Mouse (Mus musculus) intestine, embryonic 15.5 days (tissue): ENCODE data around the gene Gm30302. TPM values are rescaled to one million over a fixed set of nuclear protein-coding genes. Genes with fewer than 3 reads are reported as not detected.

Experiments
- ATAC-seq: fragments of 200-750 bp; cut with Nextera tagmentation; 2 replicates; pipeline ENCODE4 v1.8.0; 2017; ENCODE audit warnings: moderate TSS enrichment, moderate library complexity
- H3K27ac ChIP-seq: fragments of 300-500 bp; sonication (generic); 2 replicates; pipeline ENCODE4 v1.5.1; 2015; ENCODE audit warnings: mild to moderate bottlenecking, inconsistent platforms
- H3K27me3 ChIP-seq: fragments of 300-500 bp; sonication (generic); replicated peaks from 2 replicates; pipeline ENCODE4 v1.6.1; 2015; ENCODE audit warnings: inconsistent platforms
- H3K36me3 ChIP-seq: fragments of 300-500 bp; sonication (generic); 2 replicates; pipeline ENCODE4 v1.6.1; 2015; ENCODE audit warnings: inconsistent platforms
- H3K4me1 ChIP-seq: fragments of 300-500 bp; sonication (generic); replicated peaks from 2 replicates; pipeline ENCODE4 v1.6.1; 2015; ENCODE audit warnings: inconsistent platforms
- H3K4me2 ChIP-seq: fragments of 300-500 bp; sonication (generic); replicated peaks from 2 replicates; pipeline ENCODE4 v1.6.1; 2015; ENCODE audit warnings: mild to moderate bottlenecking, inconsistent platforms
- H3K4me3 ChIP-seq: fragments of 300-500 bp; sonication (generic); replicated peaks from 2 replicates; pipeline ENCODE4 v1.5.1; 2015; ENCODE audit warnings: inconsistent platforms
- H3K9ac ChIP-seq: fragments of 300-500 bp; sonication (generic); 2 replicates; pipeline ENCODE4 v1.6.1; 2015; ENCODE audit warnings: inconsistent platforms
- H3K9me3 ChIP-seq: fragments of 300-500 bp; sonication (generic); 2 replicates; pipeline ENCODE4 v1.6.1; 2016; ENCODE audit warnings: inconsistent platforms
- WGBS: fragments of 180-500 bp; shearing (Covaris S2); methylation state at CpG from one replicate; pipeline ENCODE4 v1.1.7; 2015; 5-methylcytosine and 5-hydroxymethylcytosine counted together
- polyA plus RNA-seq: library from polyadenylated mRNA; unstranded; fragments of >200 nt; fragmentation: Nextera tagmentation; extraction: Ambion mirVana; gene quantifications from 2 replicates; pipeline ENCODE4 v1.2.1, GENCODE M21; 2015

Gm30302 gene
- not detected in 2 replicates for polyA plus RNA-seq

GRCm38 (mm10) chr13:49798901-49799300 is at the start of gene Gm30302:
Gene Gm30302, minus strand, starts transcription at chr13:49799001.
- no peaks in the 10 kb centered on the region for H3K9me3 ChIP-seq
- no peak for ATAC-seq
- no peak within 1 kb of the TSS for H3K4me3 ChIP-seq
- H3K4me1 ChIP-seq, result no peaks in the 10 kb centered on the region
- H3K9ac ChIP-seq, result no peak within 1 kb of the TSS
- no peaks in the 10 kb centered on the region for H3K27me3 ChIP-seq
- no peaks in the 10 kb centered on the region for H3K36me3 ChIP-seq
- no peak within 1 kb of the TSS for H3K4me2 ChIP-seq
- 79% methylated on average over 1 of the region's 1 CpGs for WGBS
- no peak within 1 kb of the TSS for H3K27ac ChIP-seq

GRCm38 (mm10) chr13:49846751-49847150 is 48.0 kb upstream of the Gm30302 start:
- WGBS, result 45% methylated on average over 3 of the region's 3 CpGs
- Histone ChIP-seq H3K27ac (no peak overlapping the region), H3K27me3 (no peaks in the 10 kb centered on the region), H3K9me3 (no peaks in the 10 kb centered on the region), H3K4me1 (no peaks in the 10 kb centered on the region), H3K36me3 (no peaks in the 10 kb centered on the region), H3K4me2 (no peak overlapping the region), H3K4me3 (no peak overlapping the region), H3K9ac (no peak overlapping the region)
- ATAC-seq, result peak; percentile 53; the same call in 1 of the 2 replicates

- no peak overlapping the region for H3K4me2 ChIP-seq
- H3K4me3 ChIP-seq, result no peak overlapping the region
- 76% methylated on average over 3 of the region's 3 CpGs for WGBS
- H3K9me3 ChIP-seq, result no peaks in the 10 kb centered on the region
- H3K27me3 ChIP-seq, result no peaks in the 10 kb centered on the region
- no peaks in the 10 kb centered on the region for H3K4me1 ChIP-seq
- no peak overlapping the region for H3K9ac ChIP-seq
- H3K27ac ChIP-seq, result no peak overlapping the region
- no peaks in the 10 kb centered on the region for H3K36me3 ChIP-seq
- no peak for ATAC-seq
Observed at GRCm38 (mm10) chr13:49846141-49846540, 47.3 kb upstream of the Gm30302 start.

- no peak for ATAC-seq
- Histone ChIP-seq H3K4me2 (no peak overlapping the region), H3K4me3 (no peak overlapping the region), H3K27ac (no peak overlapping the region), H3K36me3 (no peaks in the 10 kb centered on the region), H3K9me3 (no peaks in the 10 kb centered on the region), H3K9ac (no peak overlapping the region), H3K4me1 (no peaks in the 10 kb centered on the region), H3K27me3 (no peaks in the 10 kb centered on the region)
- 92% methylated on average over 3 of the region's 3 CpGs for WGBS
Observed at GRCm38 (mm10) chr13:49845663-49846062, 46.9 kb upstream of the Gm30302 start.

GRCm38 (mm10) chr13:49844071-49844470 is 45.3 kb upstream of the Gm30302 start:
- Histone ChIP-seq H3K4me1 (no peaks in the 10 kb centered on the region), H3K4me2 (no peak overlapping the region), H3K9me3 (no peaks in the 10 kb centered on the region), H3K36me3 (no peaks in the 10 kb centered on the region), H3K27me3 (no peaks in the 10 kb centered on the region), H3K4me3 (no peak overlapping the region), H3K27ac (no peak overlapping the region), H3K9ac (no peak overlapping the region)
- no peak for ATAC-seq
- 83% methylated on average over 5 of the region's 5 CpGs for WGBS

- no peaks in the 10 kb centered on the region for H3K9me3 ChIP-seq
- H3K9ac ChIP-seq, result no peak overlapping the region
- ATAC-seq, result no peak
- H3K4me2 ChIP-seq, result no peak overlapping the region
- H3K4me3 ChIP-seq, result no peak overlapping the region
- H3K27me3 ChIP-seq, result no peaks in the 10 kb centered on the region
- no peak overlapping the region for H3K27ac ChIP-seq
- H3K36me3 ChIP-seq, result no peaks in the 10 kb centered on the region
- H3K4me1 ChIP-seq, result no peaks in the 10 kb centered on the region
Observed at GRCm38 (mm10) chr13:49841186-49841585, 42.4 kb upstream of the Gm30302 start.

- H3K36me3 ChIP-seq, result no peaks in the 10 kb centered on the region
- H3K4me3 ChIP-seq, result no peak overlapping the region
- H3K4me2 ChIP-seq, result no peak overlapping the region
- no peak overlapping the region for H3K27ac ChIP-seq
- no peaks in the 10 kb centered on the region for H3K4me1 ChIP-seq
- H3K27me3 ChIP-seq, result no peaks in the 10 kb centered on the region
- no peak overlapping the region for H3K9ac ChIP-seq
- WGBS, result 76% methylated on average over 3 of the region's 3 CpGs
- ATAC-seq, result no peak
- H3K9me3 ChIP-seq, result no peaks in the 10 kb centered on the region
Observed at GRCm38 (mm10) chr13:49830355-49830754, 31.6 kb upstream of the Gm30302 start.

- no peak for ATAC-seq
- no peaks in the 10 kb centered on the region for H3K4me1 ChIP-seq
- no peaks in the 10 kb centered on the region for H3K27me3 ChIP-seq
- H3K27ac ChIP-seq, result no peak overlapping the region
- H3K9ac ChIP-seq, result no peak overlapping the region
- H3K4me3 ChIP-seq, result no peak overlapping the region
- no peak overlapping the region for H3K4me2 ChIP-seq
- no peaks in the 10 kb centered on the region for H3K9me3 ChIP-seq
- H3K36me3 ChIP-seq, result no peaks in the 10 kb centered on the region
- WGBS, result 88% methylated on average over 4 of the region's 4 CpGs
Observed at GRCm38 (mm10) chr13:49825300-49825699, 26.5 kb upstream of the Gm30302 start.

GRCm38 (mm10) chr13:49814958-49815357 is 16.2 kb upstream of the Gm30302 start:
- no peak for ATAC-seq
- Histone ChIP-seq H3K36me3 (no peaks in the 10 kb centered on the region), H3K4me2 (no peak overlapping the region), H3K4me1 (no peaks in the 10 kb centered on the region), H3K27me3 (no peaks in the 10 kb centered on the region), H3K4me3 (no peak overlapping the region), H3K9me3 (no peaks in the 10 kb centered on the region), H3K9ac (no peak overlapping the region), H3K27ac (no peak overlapping the region)
- 84% methylated on average over 3 of the region's 3 CpGs for WGBS

GRCm38 (mm10) chr13:49814420-49814819 is 15.6 kb upstream of the Gm30302 start:
- no peak overlapping the region for H3K27ac ChIP-seq
- WGBS, result 84% methylated on average over 4 of the region's 4 CpGs
- no peaks in the 10 kb centered on the region for H3K4me1 ChIP-seq
- no peak overlapping the region for H3K4me2 ChIP-seq
- H3K27me3 ChIP-seq, result no peaks in the 10 kb centered on the region
- H3K36me3 ChIP-seq, result no peaks in the 10 kb centered on the region
- H3K9me3 ChIP-seq, result no peaks in the 10 kb centered on the region
- no peak overlapping the region for H3K4me3 ChIP-seq
- H3K9ac ChIP-seq, result no peak overlapping the region
- ATAC-seq, result no peak

GRCm38 (mm10) chr13:49807146-49807545 is 8.3 kb upstream of the Gm30302 start:
- no peaks in the 10 kb centered on the region for H3K4me1 ChIP-seq
- H3K36me3 ChIP-seq, result no peaks in the 10 kb centered on the region
- no peaks in the 10 kb centered on the region for H3K9me3 ChIP-seq
- no peak overlapping the region for H3K4me2 ChIP-seq
- H3K4me3 ChIP-seq, result no peak overlapping the region
- H3K27me3 ChIP-seq, result no peaks in the 10 kb centered on the region
- no peak overlapping the region for H3K27ac ChIP-seq
- ATAC-seq, result no peak
- 77% methylated on average over 1 of the region's 1 CpGs for WGBS
- no peak overlapping the region for H3K9ac ChIP-seq

GRCm38 (mm10) chr13:49788563-49789393 is 10.0 kb downstream of the Gm30302 start:
- no peak overlapping the region for H3K9ac ChIP-seq
- H3K36me3 ChIP-seq, result no peaks in the 10 kb centered on the region
- H3K4me2 ChIP-seq, result no peak overlapping the region
- WGBS, result 45% methylated on average over 5 of the region's 5 CpGs
- no peak for ATAC-seq
- H3K4me1 ChIP-seq, result no peaks in the 10 kb centered on the region
- H3K4me3 ChIP-seq, result no peak overlapping the region
- H3K27me3 ChIP-seq, result no peaks in the 10 kb centered on the region
- H3K27ac ChIP-seq, result no peak overlapping the region
- no peaks in the 10 kb centered on the region for H3K9me3 ChIP-seq

GRCm38 (mm10) chr13:49783899-49784298 is 14.9 kb downstream of the Gm30302 start:
- Histone ChIP-seq H3K36me3 (no peaks in the 10 kb centered on the region), H3K9ac (no peak overlapping the region), H3K4me3 (no peak overlapping the region), H3K4me1 (no peaks in the 10 kb centered on the region), H3K4me2 (no peak overlapping the region), H3K27me3 (no peaks in the 10 kb centered on the region), H3K9me3 (no peaks in the 10 kb centered on the region), H3K27ac (no peak overlapping the region)
- no peak for ATAC-seq
- whole genome bisulfite sequencing, result 75% methylated on average over 3 of the region's 3 CpGs
